Mouse (Mus musculus) v-Abl transformed pro-B cells (cell line): ENCODE data around the gene Nfasc.

Source experiments
- in situ Hi-C, 2 experiments: fragments of 400-800 bp; cut with MboI; formaldehyde crosslinking; loops; one replicate each; pipeline ENCODE4 v1.15.1; 2025; ENCODE audit not compliant: unreplicated experiment in 2 of 2

Nfasc gene

DNA sequence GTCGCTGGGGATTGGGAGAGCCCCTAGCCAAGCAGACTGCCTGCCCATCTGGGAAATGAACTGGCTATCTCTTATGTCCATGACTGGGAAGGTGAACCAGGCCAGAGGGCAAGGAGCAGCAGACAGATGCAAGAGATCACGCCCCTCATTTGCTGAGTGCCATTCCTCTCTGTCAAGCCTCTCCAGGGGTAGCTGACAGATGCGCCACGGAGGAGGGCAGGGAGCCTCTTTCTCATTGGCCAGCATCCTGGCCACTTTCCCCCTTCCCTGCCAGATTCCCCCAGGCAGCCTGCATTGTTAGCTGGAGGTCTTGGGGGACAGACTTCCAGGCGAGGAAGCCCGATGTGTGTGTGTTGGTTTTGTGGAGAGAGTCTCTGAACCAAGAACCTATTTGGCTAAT, 182.6 kb downstream of the Nfasc start:
- in situ Hi-C loops = no loop called here

DNA sequence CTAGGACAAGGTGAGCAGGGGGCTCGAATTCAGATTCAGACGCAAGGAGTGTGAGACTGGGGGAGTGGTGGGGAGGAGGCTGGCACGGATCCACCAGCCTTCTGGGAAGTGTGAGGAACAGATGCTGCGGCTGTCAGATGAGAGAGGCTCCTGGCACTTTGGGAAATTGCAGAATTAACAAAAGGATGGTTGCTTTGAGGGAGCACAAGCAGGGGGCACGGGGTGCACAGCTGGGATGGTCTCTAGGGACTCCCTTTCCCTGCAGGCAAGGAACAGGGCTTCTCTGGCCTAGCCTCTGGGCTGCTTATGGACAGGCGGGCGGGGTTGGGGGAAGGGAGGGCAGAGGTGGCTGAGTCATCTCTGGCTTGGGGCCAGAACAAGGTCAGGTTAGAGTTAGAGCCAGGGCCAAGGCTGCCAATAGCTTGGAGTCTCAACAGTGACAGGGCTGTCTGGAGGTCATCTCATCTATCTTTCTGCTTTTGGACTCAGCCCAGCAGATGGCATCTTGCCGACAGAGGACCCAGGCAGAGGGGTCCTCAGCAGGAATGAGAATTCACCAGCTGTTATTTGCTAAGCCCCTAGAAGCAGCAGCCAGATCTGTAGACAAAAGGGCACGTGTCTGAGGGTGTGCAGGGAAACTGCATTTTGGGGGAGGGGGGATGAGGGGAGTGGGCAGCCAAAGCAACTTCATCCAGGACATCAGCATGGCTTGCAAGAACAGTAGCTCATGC, 183.5 kb downstream of the Nfasc start:
- in situ Hi-C loops = no loop called here

DNA sequence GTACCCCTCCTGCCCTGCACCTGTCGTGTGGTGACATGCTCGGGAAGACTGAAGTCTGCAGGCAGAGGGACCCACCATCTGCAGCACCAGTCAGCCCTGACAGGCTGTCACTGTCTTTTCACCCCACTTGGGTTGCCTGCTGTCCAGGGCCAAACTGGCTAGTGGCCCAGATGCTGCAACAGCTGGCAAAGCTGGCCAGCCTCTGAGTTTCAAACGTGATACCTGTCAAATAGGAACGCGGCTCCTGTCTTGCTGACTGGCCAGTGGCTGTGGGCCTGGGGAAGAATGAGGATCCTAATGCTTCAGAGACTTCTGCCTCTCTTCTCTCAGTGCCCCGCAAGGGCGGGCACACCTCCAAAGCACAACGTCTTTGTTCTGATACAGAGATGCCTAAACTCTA, 197.8 kb downstream of the Nfasc start:
- in situ Hi-C loops = loop anchor here in 1 of 2 experiments (25.0 kb wide), 1 partner anchor 419 kb away; no protein-coding TSS in a partner anchor

DNA sequence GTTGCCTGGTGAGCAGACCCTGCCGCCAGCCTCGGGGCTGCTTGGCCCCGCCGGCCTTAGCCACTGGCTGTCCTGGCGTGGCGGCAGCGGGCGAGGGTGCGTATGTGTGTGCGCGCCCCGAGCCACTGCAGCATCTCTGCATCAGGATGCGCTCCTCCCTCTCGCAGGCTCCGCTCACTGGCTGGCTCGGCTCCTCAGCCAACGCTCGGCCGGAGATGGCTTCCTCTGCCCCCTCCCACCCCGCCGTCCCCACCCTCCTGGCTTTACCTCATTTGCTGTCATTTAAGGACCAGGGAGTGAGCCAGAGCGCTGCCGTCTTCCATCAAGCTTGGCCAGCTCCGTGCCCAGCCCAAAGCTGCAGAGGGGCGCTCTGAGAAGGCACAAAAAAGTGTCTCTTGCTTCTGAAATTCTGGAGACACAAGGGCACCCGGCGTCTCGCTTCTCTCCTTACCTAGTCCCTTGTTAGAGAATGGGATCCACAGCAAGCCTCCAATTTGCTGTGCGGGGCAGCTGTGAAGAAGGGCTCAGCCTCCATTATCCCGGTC, 198.8 kb downstream of the Nfasc start, which contains the start of gene Cntn2:
Cntn2 (minus strand) TSS at position 495 of the 545 bp plus-strand sequence.
- in situ Hi-C loops = loop anchor here in 1 of 2 experiments (25.0 kb wide), 1 partner anchor 419 kb away; no protein-coding TSS in a partner anchor

DNA sequence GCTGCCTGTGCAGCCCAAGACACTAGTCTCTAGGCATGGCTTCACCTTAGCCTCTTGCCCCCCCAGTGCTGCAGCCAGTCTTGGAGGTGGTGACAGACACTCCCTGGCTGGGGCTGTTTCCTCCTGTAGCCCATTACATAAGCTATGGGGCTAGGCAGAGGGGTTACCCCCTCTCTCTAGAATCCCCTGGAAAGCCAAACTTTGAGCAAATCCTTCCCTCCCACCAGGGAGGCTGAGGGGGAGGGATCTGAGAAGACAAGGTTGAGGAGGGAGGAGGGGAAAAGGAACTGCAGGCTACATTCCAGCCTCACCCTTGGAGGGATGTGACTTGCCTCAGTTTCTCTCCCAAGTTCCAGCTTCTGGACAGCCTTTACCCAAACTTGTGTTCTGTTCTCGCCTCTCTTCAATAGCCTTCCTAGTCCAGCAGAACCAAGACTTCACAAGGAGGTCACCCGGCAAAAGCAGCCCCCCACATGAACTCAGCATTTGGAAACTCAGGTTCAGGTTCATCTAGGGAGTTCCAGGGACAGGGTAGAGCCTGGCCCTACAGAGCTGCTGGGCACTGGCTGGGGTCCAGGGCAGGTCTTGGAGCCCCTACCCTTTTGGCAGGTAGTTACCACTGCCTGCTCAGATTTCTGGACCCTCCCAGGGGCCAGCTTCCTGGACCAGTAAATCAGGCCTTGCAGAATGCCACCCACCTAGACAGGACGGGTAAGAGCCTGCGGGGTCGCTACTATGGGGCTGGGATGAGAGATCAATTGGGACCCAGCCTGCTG, 199.6 kb downstream of the Nfasc start:
- in situ Hi-C loops = loop anchor here in 1 of 2 experiments (25.0 kb wide), 1 partner anchor 420 kb away; no protein-coding TSS in a partner anchor

DNA sequence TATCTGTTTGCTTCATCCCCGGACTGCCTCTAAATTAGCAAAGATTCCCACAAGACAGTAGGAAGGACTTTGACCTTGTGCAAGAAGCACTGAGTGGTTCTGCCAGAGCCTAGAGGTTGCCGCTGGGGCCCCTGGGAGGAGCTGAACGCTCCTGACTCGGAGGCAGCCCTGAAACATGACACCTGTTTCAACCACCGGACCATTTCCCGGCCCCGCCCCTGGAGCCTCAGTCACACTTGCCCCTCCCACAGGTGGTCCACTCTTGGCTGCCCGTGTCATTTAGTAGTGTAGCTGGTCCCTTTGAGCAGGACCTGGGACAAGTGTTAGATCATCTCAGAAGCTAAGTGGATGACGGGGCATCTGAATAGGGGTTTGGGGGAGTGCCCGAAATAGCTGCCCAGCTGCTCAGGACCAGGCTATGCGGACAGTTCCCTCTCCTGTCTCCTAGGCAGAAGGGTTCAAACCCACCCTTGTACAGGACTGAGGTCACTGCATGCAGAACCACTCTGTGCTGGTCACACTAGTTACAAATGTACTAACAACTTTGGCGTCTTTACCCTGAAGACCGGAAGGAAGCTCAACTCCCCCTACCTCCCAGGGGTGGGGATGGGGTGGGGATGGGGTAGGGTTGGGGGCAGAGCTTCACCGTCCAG, 200.3 kb downstream of the Nfasc start:
- in situ Hi-C loops = loop anchor here in 1 of 2 experiments (25.0 kb wide), 1 partner anchor 421 kb away; no protein-coding TSS in a partner anchor

DNA sequence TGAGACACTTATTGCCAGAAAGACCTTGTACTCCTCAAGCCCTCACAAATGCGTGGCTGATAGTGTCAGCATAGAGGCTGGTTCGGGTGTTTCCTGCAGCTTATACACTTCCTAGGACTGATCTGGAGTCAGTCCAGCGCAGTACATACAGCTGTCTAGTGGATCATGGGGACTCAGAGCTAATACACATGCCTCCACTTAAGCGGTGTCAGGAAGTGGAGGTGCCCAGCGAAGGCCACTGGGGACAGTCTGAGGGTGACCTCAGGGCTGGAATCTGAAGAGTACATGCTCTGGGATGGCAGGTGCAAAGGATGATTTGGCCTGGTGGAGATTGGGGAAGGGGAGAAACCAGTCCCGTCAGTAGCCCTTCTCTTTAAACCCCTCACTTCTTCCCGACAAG, 200.9 kb downstream of the Nfasc start:
- in situ Hi-C loops = loop anchor here in 1 of 2 experiments (25.0 kb wide), 1 partner anchor 422 kb away; no protein-coding TSS in a partner anchor

DNA sequence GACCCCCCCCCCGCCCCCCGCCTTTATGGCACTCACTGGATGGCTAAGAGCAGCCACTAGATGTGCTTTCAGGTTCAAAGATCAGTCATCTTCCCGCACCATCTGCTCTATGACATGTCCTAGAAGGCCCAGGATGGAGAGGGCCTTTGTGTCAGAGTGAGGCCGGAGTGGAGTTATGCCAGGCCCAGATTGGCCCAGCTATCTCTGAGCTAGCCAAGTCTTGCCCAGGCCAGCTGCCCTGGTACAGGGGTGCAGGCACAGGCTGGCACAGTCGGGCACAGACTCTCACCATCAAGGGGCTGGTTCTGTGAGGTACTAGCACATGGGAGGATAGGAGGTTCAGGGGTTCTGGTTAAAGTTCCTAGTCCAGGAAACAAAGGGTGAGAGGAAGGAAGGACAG, 203.9 kb downstream of the Nfasc start:
- in situ Hi-C loops = loop anchor here in 1 of 2 experiments (25.0 kb wide), 1 partner anchor 425 kb away; no protein-coding TSS in a partner anchor

DNA sequence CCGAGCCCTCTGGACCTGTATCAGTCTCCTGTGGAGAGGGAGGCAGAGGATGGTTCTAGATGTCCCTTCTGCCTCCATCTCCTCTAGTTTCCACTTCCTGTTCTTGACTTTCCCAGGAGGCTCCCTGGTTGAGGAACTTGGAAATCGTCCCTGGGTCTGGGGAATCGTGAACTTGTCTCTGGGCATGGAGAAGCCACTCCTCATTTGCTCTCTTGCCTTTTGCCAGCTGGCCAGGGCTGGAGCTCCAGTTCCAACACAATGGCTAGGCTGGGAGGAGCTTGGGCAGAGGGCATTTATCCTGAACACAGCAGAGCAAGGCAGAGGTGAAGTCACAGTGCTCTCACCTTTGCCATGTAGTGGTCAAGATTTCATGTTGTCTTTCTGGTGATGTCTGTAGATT, 205.2 kb downstream of the Nfasc start:
- in situ Hi-C loops = loop anchor here in 1 of 2 experiments (25.0 kb wide), 1 partner anchor 426 kb away; no protein-coding TSS in a partner anchor

DNA sequence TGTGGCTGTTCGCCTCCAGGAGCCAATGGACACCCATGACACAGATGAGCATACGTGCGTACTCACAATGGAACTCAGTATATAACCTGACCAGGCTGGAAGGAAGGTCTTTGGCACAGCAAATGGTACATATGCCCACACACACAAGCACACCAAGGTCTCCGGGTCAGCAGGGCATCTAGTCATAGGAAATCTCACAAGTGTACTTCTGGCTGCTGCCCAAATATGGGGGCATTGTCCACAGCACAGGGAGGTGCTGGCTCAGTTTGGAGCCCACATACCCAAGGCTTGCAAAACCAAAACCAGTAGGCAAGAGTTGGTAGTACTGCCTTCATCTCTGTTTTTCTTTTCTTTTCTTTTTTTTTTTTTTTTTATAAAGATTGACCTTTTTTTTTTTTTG, 206.1 kb downstream of the Nfasc start:
- in situ Hi-C loops = loop anchor here in 1 of 2 experiments (25.0 kb wide), 1 partner anchor 427 kb away; no protein-coding TSS in a partner anchor

DNA sequence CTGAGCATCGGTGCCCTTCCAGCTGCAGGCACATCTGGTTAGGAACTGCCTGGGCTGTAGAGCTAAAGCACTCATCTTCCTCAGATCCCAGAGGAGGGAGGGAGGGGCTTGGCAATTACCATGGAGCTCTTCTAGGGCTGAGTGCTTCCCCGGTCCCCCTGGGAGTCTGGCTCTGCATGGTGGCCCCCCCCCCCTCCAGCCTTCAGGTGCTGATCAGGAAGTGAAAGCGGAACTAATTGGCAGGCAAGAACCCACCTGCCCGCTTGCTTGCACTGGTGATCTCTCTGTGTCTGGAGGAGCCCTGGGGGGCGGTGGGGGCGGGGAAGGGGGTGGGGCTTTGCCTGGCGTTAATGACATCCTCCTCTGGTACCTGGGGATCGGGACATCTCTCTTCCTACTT, 207.8 kb downstream of the Nfasc start:
- in situ Hi-C loops = loop anchor here in 1 of 2 experiments (25.0 kb wide), 1 partner anchor 428 kb away; no protein-coding TSS in a partner anchor

DNA sequence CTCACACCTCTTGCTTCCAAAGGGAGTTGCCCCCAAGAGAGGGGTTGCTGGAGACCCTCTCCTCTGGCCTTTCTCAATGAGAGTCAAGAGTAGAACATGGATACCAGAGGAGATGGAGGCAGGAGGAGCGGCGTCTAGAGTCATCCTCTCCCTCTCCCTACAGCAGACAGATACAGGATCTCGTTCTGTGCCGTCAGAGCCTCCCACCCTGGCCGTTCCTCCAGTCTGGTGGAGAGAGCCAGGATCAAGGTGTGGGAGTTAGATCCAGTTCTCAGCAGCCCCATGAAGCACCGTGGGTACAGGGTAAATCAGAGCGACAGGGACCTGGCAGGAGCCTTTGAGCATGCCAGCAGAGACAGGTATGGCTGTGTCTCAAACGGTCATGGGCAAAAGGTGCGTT, 209.1 kb downstream of the Nfasc start:
- in situ Hi-C loops = loop anchor here in 1 of 2 experiments (25.0 kb wide), 1 partner anchor 430 kb away; no protein-coding TSS in a partner anchor

DNA sequence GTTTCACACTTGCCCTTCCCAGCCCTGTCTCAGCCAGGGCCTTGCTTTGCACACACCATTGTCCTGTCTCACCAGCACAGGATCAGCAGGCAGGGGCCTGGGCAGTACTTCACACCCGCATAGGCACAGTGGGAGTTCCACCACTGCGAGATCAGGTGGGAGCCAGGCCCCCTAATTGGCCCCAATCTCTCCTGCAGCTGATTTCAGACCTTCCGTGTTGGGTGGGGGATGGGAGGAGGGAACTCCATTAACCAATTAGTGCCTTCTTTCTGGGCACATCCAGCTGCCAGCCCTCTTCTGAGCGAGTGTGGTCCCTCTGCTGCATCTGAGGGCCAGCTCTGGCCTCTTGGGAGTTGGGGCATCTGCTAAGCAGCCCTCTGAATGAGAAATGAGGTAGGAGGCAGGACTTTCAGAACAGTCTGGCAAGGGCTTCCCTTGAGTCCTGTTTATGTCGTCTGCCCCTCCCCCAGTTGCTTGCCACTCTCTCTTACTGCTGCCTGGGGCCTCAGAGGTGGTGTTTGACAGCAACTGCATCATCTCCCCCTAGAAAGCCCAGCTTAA, 210.9 kb downstream of the Nfasc start:
- in situ Hi-C loops = loop anchor here in 1 of 2 experiments (25.0 kb wide), 1 partner anchor 432 kb away; no protein-coding TSS in a partner anchor

DNA sequence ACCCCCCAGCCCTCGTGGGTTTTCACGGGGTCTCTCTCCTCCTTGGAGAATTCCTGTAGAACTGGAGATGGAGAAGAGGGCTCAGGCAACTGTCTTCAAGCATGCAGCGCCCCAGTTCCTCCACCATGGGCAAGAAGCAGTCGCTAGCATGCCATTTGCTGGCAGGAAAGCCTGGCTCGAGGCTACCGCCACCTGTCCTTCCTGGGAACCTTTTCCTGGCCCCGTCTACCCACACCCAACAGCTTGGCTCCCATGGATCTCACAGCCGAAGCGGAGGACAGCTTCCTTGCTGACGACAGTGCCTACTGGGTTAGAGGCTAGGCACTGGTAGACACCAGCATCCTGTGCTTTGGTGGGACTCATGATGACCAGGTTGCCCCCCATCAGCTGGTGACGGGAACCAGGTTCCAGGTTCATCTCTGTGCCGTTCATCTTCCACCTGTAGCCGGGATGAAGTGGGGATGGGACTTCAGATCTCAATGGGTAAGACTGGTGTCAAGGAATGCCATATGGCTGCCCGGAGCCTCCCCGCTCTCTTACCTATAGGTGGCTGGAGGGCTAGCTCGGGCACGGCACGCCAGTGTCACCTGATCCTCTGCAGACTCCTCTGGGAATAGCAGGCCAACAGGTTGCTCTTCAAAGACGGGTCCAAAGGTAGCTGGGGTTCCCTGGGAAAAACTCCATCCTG, 212.8 kb downstream of the Nfasc start:
- in situ Hi-C loops = loop anchor here (5.0 to 25.0 kb wide), 3 partner anchors 64 to 434 kb away; no protein-coding TSS in a partner anchor

DNA sequence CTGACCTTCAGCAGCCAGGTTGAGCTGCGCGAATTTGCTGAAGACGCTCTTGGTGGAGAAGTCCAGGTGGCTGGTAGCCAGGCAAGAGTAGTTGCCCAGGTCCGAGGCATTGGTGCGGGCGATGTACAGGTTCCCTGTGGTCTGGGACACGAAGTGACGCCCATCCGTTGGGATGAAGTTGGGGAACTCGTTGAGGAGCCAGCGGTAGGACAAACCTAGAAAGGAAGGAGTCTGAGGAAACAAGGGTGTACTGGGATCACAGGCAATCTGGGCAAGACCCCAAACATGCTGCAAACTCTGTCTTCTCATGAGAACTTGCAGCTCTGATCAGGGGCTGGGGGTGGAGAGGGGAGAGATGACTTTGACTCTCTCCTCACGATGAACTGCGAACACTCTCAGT, 213.5 kb downstream of the Nfasc start:
- in situ Hi-C loops = loop anchor here (5.0 to 25.0 kb wide), 3 partner anchors 64 to 434 kb away; no protein-coding TSS in a partner anchor

DNA sequence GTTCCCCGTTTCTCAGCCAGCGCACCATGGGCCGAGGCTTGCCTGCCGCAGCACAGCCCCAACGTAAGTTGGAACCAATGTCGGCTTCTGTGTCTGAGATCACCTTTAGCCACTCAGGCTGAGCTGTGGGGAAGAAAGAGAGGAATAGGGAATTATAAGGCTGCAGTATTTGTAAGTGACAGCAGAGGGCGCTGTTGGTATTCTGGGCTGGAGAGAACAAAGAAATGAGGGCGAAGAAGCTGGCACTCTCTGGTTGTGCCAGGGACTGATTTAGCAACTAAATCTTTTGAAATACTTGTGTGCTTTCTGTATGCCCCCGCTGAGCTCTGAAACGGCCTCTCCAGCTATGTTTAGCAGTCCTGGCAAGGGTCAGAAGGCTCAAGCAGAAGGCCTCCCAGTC, 215.8 kb downstream of the Nfasc start:
- in situ Hi-C loops = loop anchor here (5.0 to 25.0 kb wide), 3 partner anchors 66 to 436 kb away; no protein-coding TSS in a partner anchor

DNA sequence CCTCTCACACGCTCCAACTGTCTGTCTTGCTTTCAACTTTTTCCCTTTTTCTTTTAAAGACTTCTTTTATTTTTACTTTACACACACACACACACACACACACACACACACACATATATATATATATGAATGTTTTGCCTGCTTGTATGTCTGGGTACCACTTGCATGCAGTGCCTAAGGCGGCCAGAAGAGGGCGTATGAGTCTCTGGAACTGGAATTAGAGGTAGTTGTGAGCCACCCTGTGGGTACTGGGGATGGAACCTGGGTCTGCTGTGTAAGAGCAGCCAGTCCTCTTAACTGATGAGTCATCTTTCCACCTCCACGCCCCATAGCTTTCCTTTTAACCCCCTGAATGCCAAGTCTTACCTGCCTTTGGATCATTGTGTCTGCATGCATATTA, 217.7 kb downstream of the Nfasc start:
- in situ Hi-C loops = loop anchor here in 1 of 2 experiments (10.0 kb wide), 1 partner anchor 159 kb away; no protein-coding TSS in a partner anchor

DNA sequence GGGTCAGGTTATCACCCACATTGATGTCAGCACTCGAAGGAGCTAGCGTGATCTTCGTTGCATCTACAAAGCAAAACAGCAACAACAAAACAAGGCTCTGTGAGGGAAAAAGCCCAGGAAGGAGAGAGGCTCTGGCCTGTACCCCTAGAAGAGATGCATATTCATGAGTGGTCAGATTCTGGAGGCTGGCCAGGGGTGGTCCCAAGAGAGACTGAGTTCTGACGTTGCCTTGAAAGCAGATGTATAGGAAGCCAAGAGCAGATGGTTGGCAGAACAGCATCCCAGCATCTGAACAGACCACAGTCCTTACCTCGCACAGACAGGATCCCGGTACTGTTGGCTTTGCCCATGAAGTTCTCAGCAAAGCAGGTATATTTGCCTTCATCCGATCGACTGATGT, 218.5 kb downstream of the Nfasc start:
- in situ Hi-C loops = loop anchor here in 1 of 2 experiments (10.0 kb wide), 1 partner anchor 158 kb away; no protein-coding TSS in a partner anchor

DNA sequence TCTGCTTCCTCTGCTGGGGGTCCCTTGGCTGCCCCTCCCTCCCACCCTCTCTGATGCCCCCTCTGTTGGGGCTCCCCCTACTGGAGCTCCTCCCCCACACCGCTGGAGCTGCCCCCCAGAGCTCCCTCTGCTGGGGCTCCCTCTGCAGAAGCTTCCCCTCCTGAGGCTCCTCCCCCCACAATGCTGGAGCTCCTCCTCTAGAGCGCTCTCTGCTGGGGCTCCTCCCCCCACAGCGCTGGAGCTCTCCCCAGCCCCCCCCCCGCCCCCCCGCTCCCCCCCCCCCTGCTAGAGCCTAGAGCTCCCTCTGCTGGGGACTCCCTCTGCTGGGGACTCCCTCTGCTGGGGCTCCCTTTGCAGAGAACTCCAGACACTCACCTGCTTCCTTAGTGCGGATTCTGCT, 220.8 kb downstream of the Nfasc start:
- in situ Hi-C loops = loop anchor here in 1 of 2 experiments (10.0 kb wide), 1 partner anchor 156 kb away; no protein-coding TSS in a partner anchor
